Mouse (Mus musculus) thymus, adult 2 months (tissue): ENCODE measurements around the gene Dpy19l1. TPM values are rescaled to one million over a fixed set of nuclear protein-coding genes. Genes with fewer than 3 reads are reported as not detected.

Experiments used
- DNase-seq: peaks from one replicate; pipeline ENCODE4 v3.0.0; 2021
- H3K27ac ChIP-seq: fragments of 200-500 bp; 2 replicates; pipeline ENCODE4 v1.5.1; 2012; ENCODE audit warnings: low read length, control low read depth; ENCODE audit not compliant: control insufficient read depth, insufficient read depth
- H3K27me3 ChIP-seq: fragments of 200-500 bp; 2 replicates; pipeline ENCODE4 v1.6.1; 2012; ENCODE audit warnings: mild to moderate bottlenecking, low read length, moderate library complexity, mixed read lengths; ENCODE audit not compliant: control insufficient read depth, insufficient read depth
- H3K36me3 ChIP-seq: fragments of 200-500 bp; 2 replicates; pipeline ENCODE4 v1.6.1; 2012; ENCODE audit warnings: mild to moderate bottlenecking, low read length, moderate library complexity; ENCODE audit not compliant: control insufficient read depth, insufficient read depth
- H3K4me1 ChIP-seq: fragments of 200-500 bp; replicated peaks from 2 replicates; pipeline ENCODE4 v1.6.1; 2012; ENCODE audit warnings: low read length; ENCODE audit not compliant: control insufficient read depth, insufficient read depth
- H3K4me3 ChIP-seq: fragments of 200-500 bp; 2 replicates; pipeline ENCODE4 v1.5.1; 2012; ENCODE audit warnings: mild to moderate bottlenecking, low read length, control low read depth, moderate library complexity; ENCODE audit not compliant: control insufficient read depth, insufficient read depth
- CTCF ChIP-seq: fragments of 200-500 bp; IDR thresholded peaks from 2 replicates; pipeline ENCODE4 v1.5.1; 2012; ENCODE audit warnings: mild to moderate bottlenecking, control low read depth, low read length, moderate library complexity, borderline replicate concordance; ENCODE audit not compliant: control insufficient read depth, poor library complexity, insufficient read depth; ENCODE audit errors: extremely low read depth
- POLR2A ChIP-seq: fragments of 200-500 bp; IDR thresholded peaks from 2 replicates; pipeline ENCODE4 v1.6.1; 2012; ENCODE audit warnings: mild to moderate bottlenecking, low read length, control low read depth, moderate library complexity; ENCODE audit not compliant: control insufficient read depth, poor library complexity, insufficient read depth; ENCODE audit errors: extremely low read depth
- WGBS: fragments of 180-500 bp; shearing (Covaris S2); methylation state at CpG from one replicate; pipeline ENCODE4 v1.1.7; 2018; 5-methylcytosine and 5-hydroxymethylcytosine counted together
- polyA plus RNA-seq: library from polyadenylated mRNA; depleted of rRNA; stranded (reverse); fragments of >200 nt; gene quantifications from 2 replicates; pipeline ENCODE4 v1.2.3, GENCODE M21; 2012

Dpy19l1 gene
- polyA plus RNA-seq, 1 experiment: 9.9 TPM

- no peaks in the 10 kb centered on the region for H3K27me3 ChIP-seq
- H3K27ac ChIP-seq: no peak overlapping the region
- H3K36me3 ChIP-seq: no peaks in the 10 kb centered on the region
- H3K4me1 ChIP-seq: no peaks in the 10 kb centered on the region
- TF ChIP-seq CTCF (no peak), POLR2A (no peak)
- DNase-seq: no peak
- WGBS: 93% methylated on average over 4 of the region's 4 CpGs
- H3K4me3 ChIP-seq: no peak overlapping the region
Measured at GRCm38 (mm10) chr9:24511371-24512120, 8.6 kb upstream of the Dpy19l1 start.

- peaks cover 3% of the 10 kb centered on the region; the same call in 1 of the 2 replicates for H3K4me1 ChIP-seq
- 91% methylated on average over 4 of the region's 4 CpGs for WGBS
Measured at GRCm38 (mm10) chr9:24508880-24509279, 5.9 kb upstream of the Dpy19l1 start.

GRCm38 (mm10) chr9:24506510-24506909 is 3.6 kb upstream of the Dpy19l1 start:
- Histone ChIP-seq H3K36me3 (no peaks in the 10 kb centered on the region), H3K4me1 (peaks cover 7% of the 10 kb centered on the region; the same call in 1 of the 2 replicates), H3K27me3 (no peaks in the 10 kb centered on the region), H3K27ac (no peak overlapping the region), H3K4me3 (no peak overlapping the region)
- TF ChIP-seq POLR2A: no peak
- TF ChIP-seq CTCF: no peak
- DNase-seq: no peak

More at GRCm38 (mm10) chr9:24508880-24509279, 5.9 kb upstream of the Dpy19l1 start:
- no peaks in the 10 kb centered on the region for H3K36me3 ChIP-seq
- TF ChIP-seq POLR2A (no peak), CTCF (no peak)
- no peak for DNase-seq
- no peak overlapping the region for H3K27ac ChIP-seq
- H3K4me3 ChIP-seq: no peak overlapping the region
- H3K27me3 ChIP-seq: no peaks in the 10 kb centered on the region

- TF ChIP-seq CTCF (no peak), POLR2A (no peak)
- no peak overlapping the region for H3K4me3 ChIP-seq
- DNase-seq: peak; percentile 28
- WGBS: 29% methylated on average over 5 of the region's 5 CpGs
- peaks cover 7% of the 10 kb centered on the region; the same call in 1 of the 2 replicates for H3K4me1 ChIP-seq
- H3K27ac ChIP-seq: peak overlapping the region; percentile 43
- H3K36me3 ChIP-seq: no peaks in the 10 kb centered on the region
- no peaks in the 10 kb centered on the region for H3K27me3 ChIP-seq
Measured at GRCm38 (mm10) chr9:24505017-24505763, 2.2 kb upstream of the Dpy19l1 start.

- no peak for TF ChIP-seq CTCF
- TF ChIP-seq POLR2A: no peak
- H3K4me1 ChIP-seq: peaks cover 7% of the 10 kb centered on the region; the same call in 1 of the 2 replicates
- no peaks in the 10 kb centered on the region for H3K36me3 ChIP-seq
- no peak overlapping the region for H3K4me3 ChIP-seq
- no peaks in the 10 kb centered on the region for H3K27me3 ChIP-seq
- H3K27ac ChIP-seq: no peak overlapping the region
- DNase-seq: no peak
- WGBS: 71% methylated on average over 2 of the region's 2 CpGs
Measured at GRCm38 (mm10) chr9:24504381-24504780, 1.4 kb upstream of the Dpy19l1 start.

- no peak overlapping the region for H3K4me3 ChIP-seq
- H3K4me1 ChIP-seq: peaks cover 7% of the 10 kb centered on the region; the same call in 1 of the 2 replicates
- DNase-seq: no peak
- TF ChIP-seq CTCF: no peak
- TF ChIP-seq POLR2A: no peak
- WGBS: 18% methylated on average over 5 of the region's 5 CpGs
- no peaks in the 10 kb centered on the region for H3K27me3 ChIP-seq
- no peak overlapping the region for H3K27ac ChIP-seq
- H3K36me3 ChIP-seq: no peaks in the 10 kb centered on the region
Measured at GRCm38 (mm10) chr9:24503858-24504219, 899 bp upstream of the Dpy19l1 start.
